Mouse (Mus musculus) 3T3-L1 (cell line): ENCODE data around the gene Dnm1.
A peak's percentile ranks its signal among the peaks of the same experiment; 100 is the strongest.
"Not testable (repeated sequence)": the region's sequence is repeated elsewhere in the genome, so short reads cannot be mapped to it uniquely, and the experiment has no call there.

Source experiments
- DNase-seq: peaks from one replicate; pipeline ENCODE4 v3.0.0-alpha.2; 2015; ENCODE audit warnings: low read depth, low spot score

Gene Dnm1

DNA sequence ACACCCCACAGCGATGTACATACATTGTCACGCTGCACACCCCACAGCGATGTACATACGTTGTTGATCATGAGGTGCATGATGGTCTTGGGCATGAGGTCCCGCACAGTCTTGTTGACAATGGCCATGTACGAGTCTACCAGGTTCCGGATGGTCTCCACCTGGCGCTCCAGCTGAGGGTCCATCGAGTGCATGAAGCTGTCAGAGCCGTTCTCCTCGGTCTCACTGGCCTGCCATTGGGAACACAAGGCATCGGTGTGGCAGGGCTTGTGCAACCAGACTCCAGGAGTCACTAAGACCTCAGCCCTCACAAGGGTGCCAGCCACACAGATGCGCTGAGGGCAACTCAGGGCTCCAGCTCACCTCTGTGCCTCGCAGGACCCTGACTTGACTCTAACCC is 38.3 kb downstream of the Dnm1 start:
- DNase-seq: no peak

GRCm38 (mm10) chr2:32312318-32312964 is 40.7 kb downstream of the Dnm1 start:
- DNase-seq: no peak

- no peak for DNase-seq
Observed at GRCm38 (mm10) chr2:32311443-32312317, 41.5 kb downstream of the Dnm1 start.

DNA sequence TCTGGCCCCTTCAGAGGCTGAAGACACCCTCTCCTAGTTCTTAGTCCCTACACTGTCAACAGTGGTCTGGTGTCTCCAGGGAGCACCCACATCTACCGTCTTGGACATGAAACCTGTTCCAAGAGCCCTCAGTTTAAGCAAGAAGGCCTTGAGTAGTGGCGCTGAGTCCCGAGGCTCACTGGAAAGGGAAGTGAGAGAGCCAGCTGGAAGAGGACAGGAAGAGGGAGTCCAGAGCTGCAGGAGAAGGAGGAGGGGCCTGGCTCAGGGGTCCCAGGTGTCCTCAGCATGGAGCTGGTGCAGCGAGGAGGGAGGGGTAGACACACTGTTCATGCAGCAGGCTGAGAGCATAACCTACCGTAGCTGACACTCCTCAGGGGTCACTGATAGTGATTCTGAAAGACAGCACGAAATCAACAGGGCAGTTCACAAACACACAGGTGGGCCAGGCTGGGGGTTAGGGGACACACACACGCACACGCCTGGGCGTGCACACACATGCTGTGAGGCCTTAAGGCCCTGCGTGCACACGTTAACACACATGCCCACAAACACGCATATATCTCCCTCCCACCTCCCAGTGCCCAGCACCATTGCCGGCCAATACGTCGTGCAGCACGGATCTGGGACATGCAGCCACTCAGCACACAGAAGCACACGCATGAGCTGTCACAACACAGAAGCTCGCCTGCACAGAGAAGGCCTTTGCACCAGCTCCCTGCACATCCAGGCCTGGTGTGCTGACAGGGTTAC is 42.9 kb downstream of the Dnm1 start:
- DNase-seq: no peak

- no peak for DNase-seq
Observed at GRCm38 (mm10) chr2:32308870-32309568, 44.1 kb downstream of the Dnm1 start.

- DNase-seq: peak; percentile 90
Observed at GRCm38 (mm10) chr2:32307941-32308760, 45.0 kb downstream of the Dnm1 start.

DNA sequence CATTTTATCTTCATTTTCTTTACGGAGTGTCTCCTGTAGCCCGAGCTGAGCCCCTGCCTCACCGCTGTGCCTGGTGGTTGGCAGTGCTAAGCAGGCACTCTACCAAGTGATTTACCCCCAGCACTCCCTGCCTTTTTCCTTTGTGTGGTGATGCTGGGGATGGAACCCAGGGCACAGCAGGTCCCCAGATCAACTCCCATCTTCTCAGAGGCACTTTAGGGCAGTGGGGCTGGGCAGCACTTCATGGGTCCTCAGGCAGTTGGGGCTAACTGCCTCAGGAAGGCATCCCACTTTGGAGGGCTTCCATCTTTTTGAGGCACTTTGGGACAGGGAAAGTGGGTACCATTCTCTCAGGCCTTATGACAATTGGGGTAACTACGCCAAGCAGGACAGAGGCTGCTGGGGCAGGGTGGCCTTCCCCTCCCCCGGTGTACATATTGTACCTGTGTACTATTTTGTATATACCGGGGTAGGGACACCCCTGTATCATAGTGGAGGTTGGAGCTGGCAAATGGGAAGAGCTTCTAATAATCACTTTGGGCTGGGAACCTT is 45.8 kb downstream of the Dnm1 start:
- DNase-seq: no peak

GRCm38 (mm10) chr2:32306176-32306575 is 47.0 kb downstream of the Dnm1 start:
- no peak for DNase-seq

- no peak for DNase-seq
Observed at GRCm38 (mm10) chr2:32305668-32306067, 47.5 kb downstream of the Dnm1 start.

DNA sequence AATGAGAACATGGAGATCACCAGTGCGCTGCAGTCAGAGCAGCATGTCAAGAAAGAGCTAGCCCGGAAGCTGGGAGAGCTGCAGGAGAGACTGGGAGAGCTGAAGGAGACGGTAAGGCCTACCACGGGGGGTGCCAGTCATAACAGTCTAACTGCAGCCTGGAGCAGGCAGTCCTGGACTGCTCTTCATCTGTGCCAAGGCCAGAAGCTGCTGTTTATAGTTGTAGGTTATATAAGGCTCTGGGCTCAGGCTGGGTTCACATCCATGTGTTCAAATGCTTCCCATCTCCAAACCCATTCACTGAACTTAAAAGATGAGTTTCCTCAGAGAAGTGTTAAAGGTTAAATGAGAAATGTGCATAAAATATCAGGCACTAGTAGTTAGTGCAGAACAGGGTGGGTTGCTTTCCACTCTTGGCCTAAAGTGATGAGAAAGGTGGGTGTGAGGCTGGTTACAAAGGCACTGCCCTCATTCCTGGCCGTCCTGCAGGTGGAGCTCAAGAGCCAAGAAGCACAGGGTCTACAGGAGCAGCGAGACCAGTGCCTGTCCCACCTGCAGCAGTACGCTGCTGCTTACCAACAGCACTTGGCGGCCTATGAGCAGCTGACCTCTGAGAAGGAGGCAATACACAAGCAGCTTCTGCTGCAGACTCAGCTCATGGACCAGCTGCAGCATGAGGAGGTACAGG is 48.8 kb downstream of the Dnm1 start:
- peak; percentile 80 for DNase-seq

DNA sequence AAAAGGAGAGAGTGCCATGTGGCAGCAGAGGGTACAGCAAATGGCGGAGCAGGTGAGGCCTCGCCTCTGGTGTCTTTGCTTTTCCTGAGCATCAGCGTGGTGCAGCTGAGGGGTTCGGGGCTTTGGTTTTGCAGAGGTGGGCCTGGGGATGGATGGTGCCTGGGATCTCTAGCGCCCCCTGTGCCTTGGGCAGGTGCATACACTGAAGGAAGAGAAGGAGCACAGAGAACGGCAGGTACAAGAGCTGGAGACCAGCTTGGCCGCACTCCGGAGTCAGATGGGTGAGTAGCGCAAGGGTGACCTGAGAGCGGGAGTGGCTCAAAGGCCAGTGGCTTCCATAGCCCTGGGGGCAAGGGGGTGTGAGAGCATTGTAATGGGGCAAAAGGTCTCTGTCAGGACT is 50.2 kb downstream of the Dnm1 start:
- DNase-seq: no peak

DNA sequence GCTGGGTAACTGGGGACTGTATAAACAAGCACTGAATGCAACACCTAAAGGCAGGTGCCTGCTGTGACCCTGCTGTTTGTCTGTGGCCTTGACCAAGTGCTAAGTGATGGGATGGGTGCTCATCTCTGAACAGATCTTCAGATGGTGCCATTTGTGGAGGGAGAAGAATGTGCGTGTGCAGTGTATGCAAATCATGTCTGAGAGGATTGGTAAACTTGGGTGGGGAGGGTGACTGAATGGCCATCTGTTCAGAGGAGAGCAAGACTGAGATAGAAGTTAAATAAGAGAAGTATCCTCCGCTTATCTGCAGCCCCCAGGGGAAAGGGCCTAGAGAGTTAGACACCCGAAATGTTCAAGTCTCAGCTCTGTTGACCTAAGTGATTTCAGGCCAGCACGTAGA is 53.7 kb downstream of the Dnm1 start:
- DNase-seq: no peak

DNA sequence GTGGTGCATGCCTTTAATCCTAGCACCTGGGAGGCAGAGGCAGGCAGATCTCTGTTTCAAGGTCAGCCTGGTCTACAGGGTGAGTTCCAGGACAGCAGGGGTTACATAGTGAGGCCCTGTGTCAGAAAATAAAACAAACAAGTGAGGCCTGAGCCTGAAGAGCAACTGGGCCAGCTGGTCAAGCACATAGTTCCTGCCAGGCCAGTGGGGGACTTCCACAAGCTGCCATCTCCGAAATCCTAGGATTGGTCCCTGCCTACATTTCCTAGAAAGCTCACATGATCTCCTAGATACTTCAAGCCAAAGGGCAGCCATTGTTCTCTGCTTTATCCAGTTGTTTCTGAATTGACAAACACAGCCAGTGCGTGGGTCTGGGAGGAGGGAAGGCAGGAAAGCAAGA is 57.3 kb downstream of the Dnm1 start:
- DNase-seq: not testable (repeated sequence)

DNA sequence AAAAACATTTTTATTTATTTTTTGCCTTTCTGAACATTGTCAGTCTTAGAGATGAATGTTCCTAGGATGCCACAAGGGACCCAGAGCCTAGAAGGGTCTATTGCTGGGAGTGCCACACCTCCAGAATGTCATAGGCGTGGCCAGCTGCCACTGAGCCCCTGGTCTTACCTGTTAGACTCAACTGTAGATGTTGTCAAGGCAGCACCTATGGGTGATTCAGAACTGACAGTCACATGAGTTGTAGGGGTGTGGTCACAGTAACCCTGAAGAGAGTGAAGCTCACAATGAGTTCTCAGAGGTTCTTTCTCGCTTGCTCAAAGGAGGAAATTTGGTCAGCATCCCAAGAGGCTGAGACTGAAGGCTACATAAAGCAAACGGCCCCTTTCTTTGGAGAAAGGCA is 57.9 kb downstream of the Dnm1 start:
- no peak for DNase-seq

DNA sequence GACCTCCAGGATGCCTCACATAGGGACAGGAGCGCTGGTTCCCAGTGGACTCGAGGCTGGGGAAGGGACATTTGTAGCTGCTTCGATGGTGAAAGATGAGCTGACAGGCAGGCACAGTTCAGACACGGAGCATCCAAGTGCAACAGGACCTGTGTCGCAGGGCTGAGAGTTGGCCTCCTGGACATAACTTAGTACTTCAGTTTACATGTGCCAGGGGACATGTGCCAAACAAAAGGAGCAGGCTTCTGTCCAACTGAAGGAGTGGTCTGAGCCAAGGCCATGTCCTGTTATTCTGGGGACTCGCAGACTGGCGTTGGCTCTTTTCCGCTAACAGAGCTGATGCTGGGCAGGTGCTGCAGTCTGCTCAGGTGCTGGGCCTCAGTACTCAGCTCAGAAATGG is 58.8 kb downstream of the Dnm1 start:
- DNase-seq: no peak

- peak; percentile 88 for DNase-seq
Observed at GRCm38 (mm10) chr2:32289578-32289977, 63.6 kb downstream of the Dnm1 start.

- peak; percentile 55 for DNase-seq
Observed at GRCm38 (mm10) chr2:32288371-32288931, 64.7 kb downstream of the Dnm1 start.

- DNase-seq: peak; percentile 100
Observed at GRCm38 (mm10) chr2:32287923-32288367, 65.2 kb downstream of the Dnm1 start, which contains the start of gene Swi5. Swi5 (minus strand) TSS chr2:32288075.

DNA sequence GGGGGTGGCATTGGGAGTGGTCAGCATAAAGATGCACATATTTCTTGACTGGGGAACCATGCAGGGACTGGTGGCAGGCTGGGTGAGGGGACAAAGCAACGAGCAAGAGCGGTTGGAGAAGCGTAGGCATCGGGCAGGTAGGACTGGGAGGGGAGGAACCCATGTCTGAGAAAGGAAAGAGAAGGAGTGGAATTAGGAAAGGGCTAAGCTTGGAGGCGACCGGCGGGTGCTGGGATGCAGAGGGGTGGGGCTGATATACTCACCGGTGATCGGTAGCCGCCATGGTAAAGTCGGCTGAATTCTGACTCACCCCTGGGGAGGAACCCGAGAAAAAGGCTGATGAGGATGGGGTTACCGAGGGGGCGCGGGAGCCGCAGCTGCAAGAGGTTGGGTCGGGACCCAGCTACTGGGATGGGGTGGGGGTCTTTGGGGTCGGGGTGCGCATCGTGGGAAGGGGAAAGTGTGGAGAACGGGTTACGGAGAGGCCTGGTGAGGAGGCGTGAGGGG is 65.8 kb downstream of the Dnm1 start, which contains the start of gene Golga2:
Gene Golga2, plus strand, starts transcription at position 51 of the 507 bp plus-strand sequence.
- peak; percentile 60 for DNase-seq
